9 mouse cellular contexts compared by ENCODE assay signal in the genomic region with DNA sequence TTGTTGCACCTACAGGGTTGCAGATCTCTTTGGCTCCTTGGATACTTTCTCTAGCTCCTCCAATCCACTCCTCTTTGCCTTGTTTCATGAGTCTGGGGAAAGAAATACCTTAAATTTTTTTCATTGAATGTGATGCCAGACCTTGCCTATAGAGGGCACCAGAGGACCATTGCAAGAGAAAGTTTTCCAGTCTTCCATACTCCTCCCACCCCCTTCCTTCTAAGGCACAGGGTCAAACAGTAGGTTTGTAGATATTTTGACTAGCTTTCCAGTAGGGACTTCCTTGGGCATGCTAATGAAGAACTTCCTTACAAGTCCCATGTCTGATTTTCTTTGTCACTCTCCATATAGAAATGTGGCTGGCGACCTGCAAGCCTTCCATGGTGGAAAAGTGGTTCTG.
DNase-seq lines count a peak whose midpoint lies in the region; TF ChIP-seq lines count a peak whose summit lies in the region.
"Had no signal": no experiment of that assay in that cellular context is flagged by ENCODE, and none has a peak within 500 bp of the region (broad histone marks: within the 10 kb centered on the region; RNA-seq: fewer than 3 reads in every experiment).

No protein-coding gene starts in this region.

- TF ChIP-seq CTCF in MEL (IDR thresholded peaks at IDR 0.05 in 2 of 3, conservative IDR thresholded peaks at IDR 0.05 in 1 of 3; ENCODE audit: control insufficient read depth in 1 of 3, insufficient read depth in 1 of 3, low read depth in 2 of 3, low read length in 3 of 3, poor library complexity in 1 of 3, severe bottlenecking in 1 of 3), result peak; percentile 46 to 80 (median 75)

- H3K4me1 ChIP-seq in MEL (ENCODE audit: control insufficient read depth in 1 of 2, insufficient read depth in 2 of 2, low read length in 2 of 2), result no peaks in the 10 kb centered on the region
- H3K4me1 ChIP-seq: embryonic facial prominence, embryonic 15.5 days; limb, embryonic 15.5 days had no signal

- peak; percentile 39 for DNase-seq in layer of hippocampus, adult 11-12 months (ENCODE audit: low spot score)
- no peak for DNase-seq in layer of hippocampus, adult 9-11 months
- DNase-seq in MEL (ENCODE audit: low read depth, low spot score), result peak; percentile 42
- DNase-seq in c-Kit-positive CD71-positive TER-119-positive erythroid progenitor cells, embryonic 14.5 days (ENCODE audit: low spot score), result peak; percentile 11
- DNase-seq in hindlimb bud, embryonic 11.5 days (ENCODE audit: extremely low spot score, low read depth, low spot score), result peak; percentile 61
- peak; percentile 68 for DNase-seq in mesoderm, embryonic 11.5 days (ENCODE audit: low read depth, low spot score)
- DNase-seq in thymus, postnatal 25 days, result no peak

- H3K27ac ChIP-seq in MEL (ENCODE audit: control insufficient read depth, low read depth, low read length), result no peak overlapping the region
- H3K27ac ChIP-seq: embryonic facial prominence, embryonic 15.5 days; limb, embryonic 15.5 days had no signal

- TF ChIP-seq POLR2A in MEL (IDR thresholded peaks at IDR 0.05; ENCODE audit: control insufficient read depth in 1 of 2, insufficient read depth in 1 of 2, low read depth in 1 of 2, low read length in 2 of 2, poor library complexity in 1 of 2), result no peak

- H3K36me3 ChIP-seq in MEL (ENCODE audit: control insufficient read depth in 1 of 2, insufficient read depth in 2 of 2, low read length in 2 of 2), result no peaks in the 10 kb centered on the region
- H3K36me3 ChIP-seq: embryonic facial prominence, embryonic 15.5 days; limb, embryonic 15.5 days had no signal

- H3K9me3 ChIP-seq in MEL (replicated peaks; ENCODE audit: insufficient read depth, low read length), result no peaks in the 10 kb centered on the region
- H3K9me3 ChIP-seq: embryonic facial prominence, embryonic 15.5 days; limb, embryonic 15.5 days had no signal

- H3K79me2 ChIP-seq in MEL (ENCODE audit: control insufficient read depth, insufficient read depth, low read length, poor library complexity), result no peaks in the 10 kb centered on the region

- H3K9ac ChIP-seq in MEL (ENCODE audit: control insufficient read depth, low read depth, low read length, poor library complexity, severe bottlenecking), result no peak overlapping the region
- H3K9ac ChIP-seq: embryonic facial prominence, embryonic 15.5 days; limb, embryonic 15.5 days had no signal

- TF ChIP-seq EP300 in MEL (IDR thresholded peaks at IDR 0.05; ENCODE audit: low read depth in 1 of 2, low read length in 2 of 2), result no peak

- no peak overlapping the region for H3K4me3 ChIP-seq in MEL (ENCODE audit: control insufficient read depth in 1 of 2, insufficient read depth in 1 of 2, low read depth in 2 of 2, low read length in 2 of 2)
- H3K4me3 ChIP-seq: embryonic facial prominence, embryonic 15.5 days; limb, embryonic 15.5 days had no signal

- H3K27me3 ChIP-seq in MEL (ENCODE audit: control insufficient read depth in 1 of 2, insufficient read depth in 2 of 2, low read length in 2 of 2), result no peaks in the 10 kb centered on the region
- H3K27me3 ChIP-seq: embryonic facial prominence, embryonic 15.5 days; limb, embryonic 15.5 days had no signal

- TF ChIP-seq RAD21 in MEL (IDR thresholded peaks at IDR 0.05; ENCODE audit: low read depth, low read length), result peak; percentile 86

TF ChIP-seq in MEL, 35 proteins besides CTCF, POLR2A, EP300 and RAD21:
- no peak for TF ChIP-seq UBTF (IDR thresholded peaks at IDR 0.05; ENCODE audit: borderline replicate concordance, insufficient read depth, low read depth, low read length)
- TF ChIP-seq USF2 (IDR thresholded peaks at IDR 0.05; ENCODE audit: borderline replicate concordance in 1 of 2, insufficient read depth in 1 of 2, low read depth in 1 of 2, low read length in 2 of 2), result no peak
- no peak for TF ChIP-seq BHLHE40 (IDR thresholded peaks at IDR 0.05; ENCODE audit: borderline replicate concordance, low read depth, low read length)
- TF ChIP-seq SMC3 (IDR thresholded peaks at IDR 0.05; ENCODE audit: low read depth, low read length), result peak; percentile 71
- TF ChIP-seq ZC3H11A (IDR thresholded peaks at IDR 0.05; ENCODE audit: low read depth, low read length), result peak; percentile 72
- TF ChIP-seq KAT2A (conservative IDR thresholded peaks at IDR 0.05; ENCODE audit: low read depth, low read length), result no peak
- TF ChIP-seq HCFC1 (IDR thresholded peaks at IDR 0.05; ENCODE audit: low read depth, low read length), result no peak
- no peak for TF ChIP-seq SIN3A (IDR thresholded peaks at IDR 0.05; ENCODE audit: low read length)
- peak; percentile 81 for TF ChIP-seq ZNF384 (IDR thresholded peaks at IDR 0.05; ENCODE audit: low read depth, low read length)
- TF ChIP-seq JUND (IDR thresholded peaks at IDR 0.05; ENCODE audit: low read depth, low read length), result no peak
- TF ChIP-seq USF1 (IDR thresholded peaks at IDR 0.05; ENCODE audit: low read depth, low read length), result no peak
- no peak for TF ChIP-seq MEF2A (IDR thresholded peaks at IDR 0.05; ENCODE audit: extremely low read depth, insufficient replicate concordance, low read depth, low read length, poor library complexity, severe bottlenecking)
- TF ChIP-seq CHD2 (IDR thresholded peaks at IDR 0.05; ENCODE audit: low read length), result no peak
TF ChIP-seq in MEL: peak in this region for 3.

Comparison
In these comparisons a context has a peak if more than half of its experiments do, and no peak if none do; other contexts are left out.
1. DNase-seq: peak in layer of hippocampus, adult 11-12 months (single experiment), MEL (single experiment), c-Kit-positive CD71-positive TER-119-positive erythroid progenitor cells, embryonic 14.5 days (single experiment), hindlimb bud, embryonic 11.5 days (single experiment) and mesoderm, embryonic 11.5 days (single experiment); none in layer of hippocampus, adult 9-11 months (single experiment) and thymus, postnatal 25 days (single experiment).